Mouse (Mus musculus) myocyte (in vitro differentiated cells): ENCODE measurements around the gene Trim41.

ENCODE experiments used
- E2F4 ChIP-seq: IDR thresholded peaks from one replicate; pipeline ENCODE4 v1.6.1; 2011; ENCODE audit warnings: mild to moderate bottlenecking, control low read depth, moderate library complexity; ENCODE audit not compliant: insufficient read depth
- MAX ChIP-seq: IDR thresholded peaks from one replicate; pipeline ENCODE4 v1.6.1; 2011; ENCODE audit warnings: low read depth, mild to moderate bottlenecking, control low read depth
- MYOD1 ChIP-seq, 3 experiments: IDR thresholded peaks; one replicate each; pipeline ENCODE4 v1.6.1; 2011; ENCODE audit warnings: control low read depth in 2 of 3, low read depth in 2 of 3, mild to moderate bottlenecking in 2 of 3, moderate library complexity in 1 of 3; ENCODE audit not compliant: insufficient read length in 2 of 3, control insufficient read depth in 1 of 3
- MYOG ChIP-seq, 3 experiments: IDR thresholded peaks; one replicate each; pipeline ENCODE4 v1.6.1; 2011; ENCODE audit warnings: control low read depth in 2 of 3, low read depth in 2 of 3, mild to moderate bottlenecking in 2 of 3; ENCODE audit not compliant: insufficient read length in 2 of 3, control insufficient read depth in 1 of 3, insufficient read depth in 1 of 3
- POLR2A ChIP-seq: IDR thresholded peaks from one replicate; pipeline ENCODE4 v1.6.1; 2011; ENCODE audit warnings: low read depth, mild to moderate bottlenecking, control low read depth, moderate library complexity; ENCODE audit not compliant: insufficient read length
- POLR2AphosphoS2 ChIP-seq: IDR thresholded peaks from one replicate; pipeline ENCODE4 v1.6.1; 2011; ENCODE audit warnings: low read depth, control low read depth; ENCODE audit not compliant: insufficient read length
- USF1 ChIP-seq: IDR thresholded peaks from one replicate; pipeline ENCODE4 v1.6.1; 2011; ENCODE audit warnings: low read depth, mild to moderate bottlenecking, control low read depth, moderate library complexity

DNA sequence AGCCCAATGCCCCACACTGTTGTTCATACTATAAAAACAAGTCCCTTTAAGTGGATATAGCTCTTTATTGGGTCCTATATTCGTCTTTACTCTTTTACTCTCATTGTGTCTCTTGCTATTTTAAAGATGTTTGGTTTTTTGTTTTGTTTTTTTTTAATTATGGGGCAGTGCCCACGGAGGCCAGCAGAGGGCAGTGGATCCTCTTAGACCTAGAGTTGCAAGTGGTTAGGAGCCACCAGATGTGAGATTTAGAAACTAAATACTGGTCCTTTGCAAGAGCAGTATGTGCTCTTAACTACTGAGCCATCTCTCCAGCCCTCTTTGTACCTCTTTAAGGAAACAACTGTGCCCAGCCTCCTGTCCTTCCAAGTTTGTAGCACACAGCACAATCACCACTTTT is 45.5 kb downstream of the Trim41 start:
- TF ChIP-seq POLR2A (no peak), E2F4 (no peak), MAX (no peak), MYOG (IDR thresholded peaks at IDR 0.05; ENCODE audit: control insufficient read depth in 1 of 3, insufficient read depth in 1 of 3, insufficient read length in 2 of 3, low read depth in 2 of 3) (no peak), MYOD1 (IDR thresholded peaks at IDR 0.05; ENCODE audit: control insufficient read depth in 1 of 3, insufficient read length in 2 of 3, low read depth in 2 of 3) (no peak), USF1 (no peak), POLR2AphosphoS2 (no peak)
